Mouse (Mus musculus): ENCODE data around the gene Pin1. TPM values are rescaled to one million over a fixed set of nuclear protein-coding genes. Genes with fewer than 3 reads are reported as not detected.
A peak's percentile ranks its signal among the peaks of the same experiment; 100 is the strongest.
"Not testable (repeated sequence)": the region's sequence is repeated elsewhere in the genome, so short reads cannot be mapped to it uniquely, and the experiment has no call there.

Pin1 gene
- polyA plus RNA-seq, 1 experiment from 2014 or later = 64.5 TPM

- Histone ChIP-seq H3K27ac (peak overlapping the region; percentile 58), H3K4me1 (replicated peaks; ENCODE audit: control insufficient read depth, insufficient read depth, low read length) (peaks cover 23% of the 10 kb centered on the region), H3K4me2 (replicated peaks) (no peak overlapping the region), H3K36me3 (replicated peaks; ENCODE audit: control insufficient read depth, insufficient read depth) (no peaks in the 10 kb centered on the region), H3K4me3 (replicated peaks; ENCODE audit: low read length) (no peak overlapping the region), H3K9me3 (ENCODE audit: control insufficient read depth, low read length) (no peaks in the 10 kb centered on the region), H3K27me3 (ENCODE audit: control insufficient read depth, insufficient read depth, low read length) (no peaks in the 10 kb centered on the region), H3K9ac (peak overlapping the region; percentile 24; the same call in 1 of the 2 replicates)
- DNase-seq (ENCODE audit: low spot score) (no peak), ATAC-seq (ENCODE audit: low FRiP score) (peak; percentile 68)
- WGBS = 0% methylated on average over 4 of the region's 4 CpGs
Observed at GRCm38 (mm10) chr9:20689913-20690312, 38.0 kb downstream of the Pin1 start.

DNA sequence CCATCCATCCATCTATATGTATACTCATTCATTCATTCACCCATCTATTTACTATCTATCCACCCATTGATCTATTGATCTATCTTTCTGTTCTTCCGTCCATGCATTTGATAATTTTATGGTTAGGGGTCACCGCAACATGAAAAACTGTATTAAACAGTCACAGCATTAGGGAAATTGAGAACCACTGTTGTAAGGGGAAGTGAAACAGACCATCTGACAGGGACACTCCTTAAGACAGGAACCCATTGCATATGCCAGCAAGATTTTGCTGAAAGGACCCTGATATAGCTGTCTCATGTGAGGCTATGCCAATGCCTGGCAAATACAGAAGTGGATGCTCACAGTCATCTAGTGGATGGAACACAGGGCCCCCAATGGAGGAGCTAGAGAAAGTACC, 38.6 kb downstream of the Pin1 start:
- WGBS = 76% methylated on average over 2 of the region's 2 CpGs
- peak overlapping the region; percentile 58 for H3K27ac ChIP-seq
- H3K36me3 ChIP-seq (replicated peaks; ENCODE audit: control insufficient read depth, insufficient read depth); DNase-seq (ENCODE audit: low spot score); H3K4me2 ChIP-seq (replicated peaks); H3K4me3 ChIP-seq (replicated peaks; ENCODE audit: low read length); H3K27me3 ChIP-seq (ENCODE audit: control insufficient read depth, insufficient read depth, low read length); H3K9me3 ChIP-seq (ENCODE audit: control insufficient read depth, low read length); ATAC-seq (ENCODE audit: low FRiP score); H3K9ac ChIP-seq: not testable (repeated sequence)
- H3K4me1 ChIP-seq (replicated peaks; ENCODE audit: control insufficient read depth, insufficient read depth, low read length) = peaks cover 29% of the 10 kb centered on the region

DNA sequence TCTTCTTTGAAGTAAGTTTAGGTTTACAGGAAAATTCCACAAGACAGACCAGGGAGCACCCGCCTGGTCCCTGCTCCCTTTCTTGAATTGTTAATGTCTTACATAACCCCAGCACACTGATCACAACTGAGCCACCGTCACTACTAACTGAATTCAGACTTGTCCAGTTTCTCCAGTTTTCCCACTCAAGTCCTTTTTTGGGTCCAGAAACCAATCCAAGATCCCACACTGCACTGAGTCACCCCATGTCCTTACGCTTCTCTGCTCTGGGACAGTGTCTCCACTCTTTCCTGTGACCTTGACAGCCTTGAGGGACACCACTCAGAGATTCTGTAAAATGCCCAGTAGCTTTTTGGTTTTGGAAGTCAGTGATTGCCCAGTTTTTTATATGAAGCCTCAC, 41.0 kb downstream of the Pin1 start:
- no peaks in the 10 kb centered on the region for H3K36me3 ChIP-seq (replicated peaks; ENCODE audit: control insufficient read depth, insufficient read depth)
- no peak overlapping the region for H3K9ac ChIP-seq
- ATAC-seq (ENCODE audit: low FRiP score) = no peak
- WGBS = 95% methylated on average over 3 of the region's 3 CpGs
- DNase-seq (ENCODE audit: low spot score) = no peak
- H3K4me2 ChIP-seq (replicated peaks) = no peak overlapping the region
- H3K4me3 ChIP-seq (replicated peaks; ENCODE audit: low read length) = no peak overlapping the region
- H3K27me3 ChIP-seq (ENCODE audit: control insufficient read depth, insufficient read depth, low read length) = no peaks in the 10 kb centered on the region
- no peak overlapping the region for H3K27ac ChIP-seq
- peaks cover 33% of the 10 kb centered on the region for H3K4me1 ChIP-seq (replicated peaks; ENCODE audit: control insufficient read depth, insufficient read depth, low read length)
- H3K9me3 ChIP-seq (ENCODE audit: control insufficient read depth, low read length) = no peaks in the 10 kb centered on the region

GRCm38 (mm10) chr9:20694721-20695235, 42.9 kb downstream of the Pin1 start:
- no peaks in the 10 kb centered on the region for H3K27me3 ChIP-seq (ENCODE audit: control insufficient read depth, insufficient read depth, low read length)
- H3K4me2 ChIP-seq (replicated peaks) = peak overlapping the region; percentile 43
- H3K4me3 ChIP-seq (replicated peaks; ENCODE audit: low read length) = peak overlapping the region; percentile 15
- no peak for ATAC-seq (ENCODE audit: low FRiP score)
- no peaks in the 10 kb centered on the region for H3K9me3 ChIP-seq (ENCODE audit: control insufficient read depth, low read length)
- H3K4me1 ChIP-seq (replicated peaks; ENCODE audit: control insufficient read depth, insufficient read depth, low read length) = peaks cover 28% of the 10 kb centered on the region
- H3K36me3 ChIP-seq (replicated peaks; ENCODE audit: control insufficient read depth, insufficient read depth) = no peaks in the 10 kb centered on the region
- DNase-seq (ENCODE audit: low spot score) = peak; percentile 28
- H3K27ac ChIP-seq = peak overlapping the region; percentile 33; the same call in 1 of the 2 replicates
- 4% methylated on average over 25 of the region's 25 CpGs for WGBS
- H3K9ac ChIP-seq = peak overlapping the region; percentile 10; the same call in 1 of the 2 replicates

- ATAC-seq (ENCODE audit: low FRiP score) (no peak), DNase-seq (ENCODE audit: low spot score) (no peak)
- H3K27ac ChIP-seq = no peak overlapping the region
- H3K27me3 ChIP-seq (ENCODE audit: control insufficient read depth, insufficient read depth, low read length) = no peaks in the 10 kb centered on the region
- WGBS = 39% methylated on average over 5 of the region's 5 CpGs
- no peaks in the 10 kb centered on the region for H3K9me3 ChIP-seq (ENCODE audit: control insufficient read depth, low read length)
- peaks cover 22% of the 10 kb centered on the region for H3K4me1 ChIP-seq (replicated peaks; ENCODE audit: control insufficient read depth, insufficient read depth, low read length)
- no peaks in the 10 kb centered on the region for H3K36me3 ChIP-seq (replicated peaks; ENCODE audit: control insufficient read depth, insufficient read depth)
- H3K9ac ChIP-seq = no peak overlapping the region
- no peak overlapping the region for H3K4me2 ChIP-seq (replicated peaks)
- no peak overlapping the region for H3K4me3 ChIP-seq (replicated peaks; ENCODE audit: low read length)
Observed at GRCm38 (mm10) chr9:20696107-20696712, 44.3 kb downstream of the Pin1 start.

GRCm38 (mm10) chr9:20697466-20697865, 45.6 kb downstream of the Pin1 start:
- peak; percentile 51 for ATAC-seq (ENCODE audit: low FRiP score)
- WGBS = 9% methylated on average over 8 of the region's 8 CpGs
- DNase-seq (ENCODE audit: low spot score) = no peak
- Histone ChIP-seq H3K27me3 (ENCODE audit: control insufficient read depth, insufficient read depth, low read length) (no peaks in the 10 kb centered on the region), H3K9ac (no peak overlapping the region), H3K4me3 (replicated peaks; ENCODE audit: low read length) (no peak overlapping the region), H3K9me3 (ENCODE audit: control insufficient read depth, low read length) (no peaks in the 10 kb centered on the region), H3K27ac (0 out of 2 replicates have a peak overlapping the region, but pooled peaks have one; percentile 45), H3K36me3 (replicated peaks; ENCODE audit: control insufficient read depth, insufficient read depth) (no peaks in the 10 kb centered on the region), H3K4me2 (replicated peaks) (no peak overlapping the region), H3K4me1 (replicated peaks; ENCODE audit: control insufficient read depth, insufficient read depth, low read length) (peaks cover 21% of the 10 kb centered on the region)

DNA sequence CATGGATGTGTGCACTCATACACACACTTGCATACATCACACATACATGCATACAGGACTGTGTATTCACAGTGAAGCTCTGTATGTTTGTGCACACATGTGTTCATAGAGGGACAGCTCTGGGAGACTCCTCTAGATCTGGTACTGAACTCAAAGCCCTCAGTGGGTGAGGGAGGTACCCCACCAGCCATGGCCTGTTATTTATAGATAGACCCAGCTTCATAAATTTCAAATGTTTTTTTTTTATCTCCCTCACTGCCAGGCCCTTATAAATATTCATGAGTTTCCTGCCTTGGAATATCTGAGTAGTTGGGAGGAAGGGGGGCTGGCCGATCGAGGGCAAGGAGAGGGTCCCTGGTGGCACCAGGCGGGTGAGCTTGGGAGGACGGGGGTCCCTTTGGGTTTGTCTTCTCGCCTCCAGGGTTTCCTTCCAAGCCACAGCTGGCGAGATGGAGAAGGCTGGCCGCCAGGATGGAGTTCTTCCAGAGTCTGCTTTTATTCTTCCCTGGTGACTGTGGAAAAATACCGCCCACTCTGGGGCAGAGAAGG, 52.0 kb downstream of the Pin1 start:
- DNase-seq (ENCODE audit: low spot score) = peak; percentile 40
- H3K27me3 ChIP-seq (ENCODE audit: control insufficient read depth, insufficient read depth, low read length) = no peaks in the 10 kb centered on the region

GRCm38 (mm10) chr9:20705420-20705819, 53.5 kb downstream of the Pin1 start:
- Histone ChIP-seq H3K27me3 (ENCODE audit: control insufficient read depth, insufficient read depth, low read length) (no peaks in the 10 kb centered on the region), H3K4me1 (replicated peaks; ENCODE audit: control insufficient read depth, insufficient read depth, low read length) (peaks cover 14% of the 10 kb centered on the region; the same call in 1 of the 2 replicates), H3K9ac (no peak overlapping the region), H3K4me2 (replicated peaks) (no peak overlapping the region), H3K9me3 (ENCODE audit: control insufficient read depth, low read length) (no peaks in the 10 kb centered on the region), H3K4me3 (replicated peaks; ENCODE audit: low read length) (no peak overlapping the region), H3K27ac (no peak overlapping the region), H3K36me3 (replicated peaks; ENCODE audit: control insufficient read depth, insufficient read depth) (no peaks in the 10 kb centered on the region)
- ATAC-seq (ENCODE audit: low FRiP score) = no peak
- DNase-seq (ENCODE audit: low spot score) = no peak

More for the DNA sequence above, 52.0 kb downstream of the Pin1 start:
- Histone ChIP-seq H3K9ac (no peak overlapping the region), H3K4me1 (replicated peaks; ENCODE audit: control insufficient read depth, insufficient read depth, low read length) (peaks cover 14% of the 10 kb centered on the region; the same call in 1 of the 2 replicates), H3K27ac (peak overlapping the region; percentile 60), H3K4me2 (replicated peaks) (no peak overlapping the region), H3K4me3 (replicated peaks; ENCODE audit: low read length) (no peak overlapping the region), H3K9me3 (ENCODE audit: control insufficient read depth, low read length) (no peaks in the 10 kb centered on the region), H3K36me3 (replicated peaks; ENCODE audit: control insufficient read depth, insufficient read depth) (no peaks in the 10 kb centered on the region)
- peak; percentile 64 for ATAC-seq (ENCODE audit: low FRiP score)
- 17% methylated on average over 8 of the region's 8 CpGs for WGBS

GRCm38 (mm10) chr9:20705981-20706380, 54.1 kb downstream of the Pin1 start:
- no peaks in the 10 kb centered on the region for H3K27me3 ChIP-seq (ENCODE audit: control insufficient read depth, insufficient read depth, low read length)
- H3K27ac ChIP-seq = no peak overlapping the region
- H3K4me3 ChIP-seq (replicated peaks; ENCODE audit: low read length) = no peak overlapping the region
- DNase-seq (ENCODE audit: low spot score) (no peak), ATAC-seq (ENCODE audit: low FRiP score) (no peak)
- no peak overlapping the region for H3K4me2 ChIP-seq (replicated peaks)
- H3K4me1 ChIP-seq (replicated peaks; ENCODE audit: control insufficient read depth, insufficient read depth, low read length) = peaks cover 14% of the 10 kb centered on the region; the same call in 1 of the 2 replicates
- H3K9ac ChIP-seq = no peak overlapping the region
- WGBS = 56% methylated on average over 4 of the region's 4 CpGs
- H3K36me3 ChIP-seq (replicated peaks; ENCODE audit: control insufficient read depth, insufficient read depth) = no peaks in the 10 kb centered on the region
- no peaks in the 10 kb centered on the region for H3K9me3 ChIP-seq (ENCODE audit: control insufficient read depth, low read length)
